Mouse (Mus musculus) erythroblast, embryonic 14.5 days (primary cell): ENCODE measurements around the gene Ermap.

Experiments used
- GATA1 ChIP-seq: IDR thresholded peaks from 2 replicates; pipeline ENCODE4 v1.6.1; 2012; ENCODE audit warnings: low read length, inconsistent platforms, mixed read lengths
- TAL1 ChIP-seq: IDR thresholded peaks from 3 replicates; pipeline ENCODE4 v1.6.1; 2012; ENCODE audit warnings: low read length, inconsistent platforms, mixed read lengths

DNA sequence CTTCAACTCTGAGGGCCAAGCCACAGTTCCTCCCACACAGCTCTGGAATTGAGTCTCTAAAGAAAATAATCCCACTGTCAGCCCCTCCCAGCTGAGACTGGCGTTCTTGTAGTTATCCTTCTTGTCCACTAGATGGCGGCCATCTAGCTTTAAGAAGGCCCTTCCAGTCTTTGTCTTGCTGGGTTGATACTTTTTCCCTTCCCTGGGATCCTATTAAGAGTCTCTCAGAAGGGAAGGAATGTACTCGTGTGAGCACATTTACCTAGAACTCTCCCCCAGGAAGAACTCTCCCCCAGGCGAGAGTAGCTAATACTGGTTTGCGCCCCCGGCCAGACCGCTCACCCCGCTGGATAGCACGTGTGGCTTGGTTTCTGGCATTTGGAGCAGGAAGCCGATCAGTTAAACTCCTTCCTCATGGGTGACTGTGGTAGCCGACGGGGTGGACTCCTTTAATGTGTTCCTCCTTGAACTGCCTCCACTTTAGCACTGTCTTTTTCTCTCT is 49.4 kb upstream of the Ermap start:
- no peak for TF ChIP-seq TAL1
- TF ChIP-seq GATA1, result no peak
